Mouse (Mus musculus) neural tube, embryonic 14.5 days (tissue): ENCODE data around the gene Taf8. TPM values are rescaled to one million over a fixed set of nuclear protein-coding genes. Genes with fewer than 3 reads are reported as not detected.

Source experiments
- ATAC-seq: fragments of 200-750 bp; cut with Nextera tagmentation; 2 replicates; pipeline ENCODE4 v1.8.0; 2017; ENCODE audit warnings: low read depth, mild to moderate bottlenecking, moderate TSS enrichment, moderate library complexity
- H3K27ac ChIP-seq: fragments of 300-500 bp; sonication (generic); 2 replicates; pipeline ENCODE4 v1.5.1; 2014; ENCODE audit warnings: low read depth, mild to moderate bottlenecking, control low read depth, low read length, moderate library complexity, mixed read lengths
- H3K27me3 ChIP-seq: fragments of 300-500 bp; sonication (generic); 2 replicates; pipeline ENCODE4 v1.6.1; 2014; ENCODE audit warnings: low read length; ENCODE audit not compliant: control insufficient read depth, insufficient read depth
- H3K36me3 ChIP-seq: fragments of 300-500 bp; sonication (generic); 2 replicates; pipeline ENCODE4 v1.6.1; 2014; ENCODE audit warnings: low read length, mixed read lengths; ENCODE audit not compliant: control insufficient read depth, insufficient read depth
- H3K4me1 ChIP-seq: fragments of 300-500 bp; sonication (generic); 2 replicates; pipeline ENCODE4 v1.6.1; 2014; ENCODE audit warnings: low read length; ENCODE audit not compliant: control insufficient read depth, insufficient read depth
- H3K4me2 ChIP-seq: fragments of 300-500 bp; sonication (generic); 2 replicates; pipeline ENCODE4 v1.6.1; 2014; ENCODE audit warnings: mild to moderate bottlenecking, low read depth, low read length, control low read depth
- H3K4me3 ChIP-seq: fragments of 300-500 bp; sonication (generic); 2 replicates; pipeline ENCODE4 v1.5.1; 2014; ENCODE audit warnings: low read depth, low read length, control low read depth, mixed read lengths
- H3K9ac ChIP-seq: fragments of 300-500 bp; sonication (generic); replicated peaks from 2 replicates; pipeline ENCODE4 v1.6.1; 2014; ENCODE audit warnings: low read depth, mild to moderate bottlenecking, control low read depth, low read length, mixed read lengths
- H3K9me3 ChIP-seq: fragments of 300-500 bp; sonication (generic); 2 replicates; pipeline ENCODE4 v1.6.1; 2016; ENCODE audit warnings: low read length; ENCODE audit not compliant: control insufficient read depth
- WGBS: fragments of 180-500 bp; shearing (Covaris S2); extraction: QIAGEN DNeasy Blood & Tissue Kit; methylation state at CpG from one replicate; pipeline ENCODE4 v1.1.7; 2014; 5-methylcytosine and 5-hydroxymethylcytosine counted together
- polyA plus RNA-seq: library from polyadenylated mRNA; unstranded; fragments of >200 nt; fragmentation: Nextera tagmentation; extraction: Ambion mirVana; gene quantifications from 2 replicates; pipeline ENCODE4 v1.2.1, GENCODE M21; 2014

The Taf8 gene
- polyA plus RNA-seq, 1 experiment from 2014 or later: 16.4 TPM

DNA sequence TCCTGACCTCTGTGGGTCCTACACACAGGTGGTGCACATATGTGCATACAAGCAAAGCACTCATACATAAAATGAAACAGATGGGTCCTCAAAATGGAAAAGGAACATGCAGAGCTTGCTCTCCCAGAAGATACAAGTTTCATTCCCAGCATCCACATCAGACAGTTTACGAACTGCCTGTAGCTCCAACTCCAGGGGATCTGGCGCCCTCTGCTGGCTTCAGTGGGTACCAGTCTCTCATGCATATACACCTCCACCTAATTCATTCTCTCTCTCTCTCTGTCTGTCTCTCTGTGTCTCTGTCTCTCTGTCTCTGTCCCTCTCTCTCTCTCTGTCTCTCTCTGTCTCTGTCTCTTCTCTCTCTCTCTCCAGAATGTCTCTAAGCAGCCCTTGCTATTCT, 19.7 kb downstream of the Taf8 start:
- 0 out of 2 replicates have a peak, but pooled peaks cover 3% of the 10 kb centered on the region for H3K4me1 ChIP-seq
- H3K27ac ChIP-seq: no peak overlapping the region
- H3K9me3 ChIP-seq: no peaks in the 10 kb centered on the region
- H3K9ac ChIP-seq: no peak overlapping the region
- 45% methylated on average over 2 of the region's 2 CpGs for WGBS
- H3K4me3 ChIP-seq: no peak overlapping the region
- no peaks in the 10 kb centered on the region for H3K36me3 ChIP-seq
- no peak overlapping the region for H3K4me2 ChIP-seq
- ATAC-seq: no peak
- H3K27me3 ChIP-seq: no peaks in the 10 kb centered on the region

DNA sequence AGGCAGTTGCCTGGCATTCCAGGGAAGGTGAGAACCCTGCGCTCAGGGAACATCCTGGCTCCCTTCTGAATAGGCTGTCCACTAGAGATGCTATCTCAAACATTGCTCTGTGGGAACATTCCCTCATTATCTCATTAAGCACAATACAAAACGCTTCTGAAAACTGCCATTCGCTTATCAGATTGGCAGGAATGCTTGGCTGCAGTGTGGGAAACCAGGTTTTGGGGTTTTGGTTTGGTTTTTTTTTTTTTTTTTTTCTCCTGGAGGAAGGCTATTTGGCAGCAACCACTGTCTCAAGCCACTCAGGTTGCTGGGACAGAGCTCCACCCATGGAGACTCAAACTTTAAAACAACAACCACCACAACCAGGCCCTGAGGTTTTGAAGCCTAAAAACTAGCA, 22.2 kb downstream of the Taf8 start:
- H3K27ac ChIP-seq: no peak overlapping the region
- ATAC-seq: no peak
- 77% methylated on average over 3 of the region's 3 CpGs for WGBS
- H3K4me2 ChIP-seq: no peak overlapping the region
- no peak overlapping the region for H3K9ac ChIP-seq
- no peaks in the 10 kb centered on the region for H3K27me3 ChIP-seq
- H3K4me1 ChIP-seq: no peaks in the 10 kb centered on the region
- no peak overlapping the region for H3K4me3 ChIP-seq
- no peaks in the 10 kb centered on the region for H3K9me3 ChIP-seq
- H3K36me3 ChIP-seq: no peaks in the 10 kb centered on the region

GRCm38 (mm10) chr17:47475714-47476113, 26.4 kb downstream of the Taf8 start:
- Histone ChIP-seq H3K27ac (no peak overlapping the region), H3K4me3 (no peak overlapping the region), H3K4me1 (no peaks in the 10 kb centered on the region), H3K9ac (no peak overlapping the region), H3K27me3 (no peaks in the 10 kb centered on the region), H3K9me3 (no peaks in the 10 kb centered on the region), H3K36me3 (no peaks in the 10 kb centered on the region), H3K4me2 (no peak overlapping the region)
- ATAC-seq: no peak
- WGBS: 61% methylated on average over 3 of the region's 3 CpGs

DNA sequence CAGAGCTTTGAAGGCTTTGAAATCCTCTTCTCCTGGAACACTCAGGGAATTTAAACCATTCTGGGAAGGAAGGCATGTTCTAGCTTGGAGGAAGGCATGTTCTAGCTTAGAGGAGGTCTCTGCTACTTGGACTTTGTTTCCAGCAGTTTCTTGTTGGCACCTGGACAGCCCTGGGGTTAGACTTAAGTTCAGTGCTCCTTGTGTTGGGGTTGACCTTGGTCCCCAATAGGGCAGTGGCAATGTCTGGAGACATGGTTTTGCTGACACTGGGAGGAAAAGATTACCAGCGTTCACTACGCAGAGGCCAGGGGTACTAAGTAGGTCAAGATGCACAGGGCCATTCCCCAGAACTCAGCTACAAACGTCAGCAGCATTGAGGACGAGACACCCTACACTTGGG, 26.9 kb downstream of the Taf8 start:
- H3K27ac ChIP-seq: no peak overlapping the region
- no peak overlapping the region for H3K9ac ChIP-seq
- no peaks in the 10 kb centered on the region for H3K9me3 ChIP-seq
- no peaks in the 10 kb centered on the region for H3K27me3 ChIP-seq
- H3K4me1 ChIP-seq: no peaks in the 10 kb centered on the region
- ATAC-seq: no peak
- 91% methylated on average over 4 of the region's 4 CpGs for WGBS
- no peak overlapping the region for H3K4me3 ChIP-seq
- no peak overlapping the region for H3K4me2 ChIP-seq
- no peaks in the 10 kb centered on the region for H3K36me3 ChIP-seq

DNA sequence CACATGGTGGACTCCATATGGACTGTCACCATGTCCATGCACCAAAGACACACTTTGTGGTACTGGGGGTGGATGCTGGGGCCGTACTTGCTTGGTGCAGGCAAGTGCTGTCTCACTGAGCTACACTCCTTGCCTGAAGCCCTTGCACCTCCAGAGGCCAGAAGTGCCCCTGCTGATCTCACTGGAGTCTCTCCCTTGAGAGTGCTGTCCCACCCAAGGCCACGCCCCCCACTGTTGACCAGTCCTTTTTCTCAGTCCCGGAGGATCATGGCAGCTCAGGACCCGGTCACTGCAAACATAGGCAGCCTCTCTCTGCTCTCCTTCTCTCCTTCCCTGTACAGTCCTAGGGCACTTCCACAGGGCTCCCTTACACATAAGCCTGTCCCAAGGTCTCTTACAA, 27.8 kb downstream of the Taf8 start:
- WGBS: 91% methylated on average over 4 of the region's 4 CpGs
- Histone ChIP-seq H3K9me3 (no peaks in the 10 kb centered on the region), H3K9ac (no peak overlapping the region), H3K4me2 (no peak overlapping the region), H3K27me3 (no peaks in the 10 kb centered on the region), H3K27ac (no peak overlapping the region), H3K4me1 (no peaks in the 10 kb centered on the region), H3K36me3 (no peaks in the 10 kb centered on the region), H3K4me3 (no peak overlapping the region)
- no peak for ATAC-seq

DNA sequence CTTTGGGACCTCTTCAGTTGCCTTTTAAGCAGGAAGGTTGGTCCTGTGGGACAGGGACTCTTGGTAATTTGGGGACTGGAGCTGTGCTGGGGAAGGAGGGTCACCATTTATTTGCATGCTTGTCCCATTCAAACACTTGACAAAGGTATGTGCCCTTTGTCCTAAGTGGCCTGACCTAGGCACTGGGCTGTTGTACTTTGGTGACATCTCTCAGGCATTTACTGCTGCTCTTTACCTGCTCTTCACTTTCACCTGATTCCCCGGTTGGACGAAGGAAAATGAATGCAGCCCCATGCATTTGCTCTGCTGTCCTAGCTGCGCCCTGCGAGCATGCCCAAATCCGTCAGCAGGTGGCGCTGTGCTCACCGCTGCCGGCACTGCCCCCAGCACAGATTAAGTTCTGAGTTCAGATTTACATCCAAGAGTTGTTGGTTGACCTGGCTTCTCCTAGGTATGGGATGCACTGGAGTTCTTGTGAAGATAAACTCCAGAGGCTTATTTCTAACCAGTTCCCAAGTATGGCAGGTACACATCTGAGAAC, 28.6 kb downstream of the Taf8 start:
- Histone ChIP-seq H3K36me3 (no peaks in the 10 kb centered on the region), H3K9me3 (no peaks in the 10 kb centered on the region), H3K4me2 (no peak overlapping the region), H3K9ac (no peak overlapping the region), H3K4me1 (no peaks in the 10 kb centered on the region), H3K27me3 (peaks cover 4% of the 10 kb centered on the region; the same call in 1 of the 2 replicates), H3K27ac (no peak overlapping the region), H3K4me3 (no peak overlapping the region)
- 16% methylated on average over 8 of the region's 8 CpGs for WGBS
- no peak for ATAC-seq

- Histone ChIP-seq H3K27me3 (peaks cover 11% of the 10 kb centered on the region), H3K36me3 (no peaks in the 10 kb centered on the region), H3K9me3 (no peaks in the 10 kb centered on the region), H3K9ac (no peak overlapping the region), H3K27ac (no peak overlapping the region), H3K4me3 (no peak overlapping the region), H3K4me2 (no peak overlapping the region), H3K4me1 (no peaks in the 10 kb centered on the region)
- ATAC-seq: no peak
- 52% methylated on average over 15 of the region's 15 CpGs for WGBS
Measured at GRCm38 (mm10) chr17:47472435-47473350, 29.4 kb downstream of the Taf8 start.

DNA sequence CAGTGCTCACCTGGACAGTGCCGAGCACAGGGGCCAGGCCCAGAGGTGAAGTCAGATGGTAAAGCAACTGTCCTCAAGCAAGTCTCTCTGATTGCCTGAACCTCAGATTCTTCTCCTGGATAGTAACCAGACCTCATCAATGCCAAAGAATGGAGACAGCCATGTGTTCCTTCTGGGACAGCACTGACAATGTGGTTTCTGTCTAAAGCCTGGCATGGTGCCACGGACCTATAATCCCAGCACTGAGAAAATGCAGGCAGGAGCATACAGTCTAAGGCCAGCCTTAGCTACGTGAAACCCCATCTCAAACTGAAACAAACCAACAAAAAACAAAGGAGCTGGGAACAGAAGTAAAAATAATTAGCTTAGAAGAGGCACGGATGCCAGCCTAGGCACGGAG, 31.4 kb downstream of the Taf8 start:
- no peaks in the 10 kb centered on the region for H3K9me3 ChIP-seq
- no peaks in the 10 kb centered on the region for H3K4me1 ChIP-seq
- WGBS: 63% methylated on average over 5 of the region's 5 CpGs
- H3K4me2 ChIP-seq: no peak overlapping the region
- H3K9ac ChIP-seq: no peak overlapping the region
- no peak overlapping the region for H3K4me3 ChIP-seq
- ATAC-seq: no peak
- H3K27ac ChIP-seq: no peak overlapping the region
- no peaks in the 10 kb centered on the region for H3K36me3 ChIP-seq
- peaks cover 17% of the 10 kb centered on the region for H3K27me3 ChIP-seq

- Histone ChIP-seq H3K4me3 (no peak overlapping the region), H3K27me3 (peaks cover 17% of the 10 kb centered on the region), H3K9ac (no peak overlapping the region), H3K4me1 (no peaks in the 10 kb centered on the region), H3K36me3 (no peaks in the 10 kb centered on the region), H3K4me2 (no peak overlapping the region), H3K9me3 (no peaks in the 10 kb centered on the region), H3K27ac (no peak overlapping the region)
- ATAC-seq: no peak
- 92% methylated on average over 4 of the region's 4 CpGs for WGBS
Measured at GRCm38 (mm10) chr17:47470121-47470520, 32.0 kb downstream of the Taf8 start.
